Mouse (Mus musculus): ENCODE measurements at regions not wholly inside any gene's neighbourhood (a gene's known extent, or its start where the extent isn't known, plus 50 kb on each side); places are given as distances from the start of the nearest gene placed in this dataset.

DNA sequence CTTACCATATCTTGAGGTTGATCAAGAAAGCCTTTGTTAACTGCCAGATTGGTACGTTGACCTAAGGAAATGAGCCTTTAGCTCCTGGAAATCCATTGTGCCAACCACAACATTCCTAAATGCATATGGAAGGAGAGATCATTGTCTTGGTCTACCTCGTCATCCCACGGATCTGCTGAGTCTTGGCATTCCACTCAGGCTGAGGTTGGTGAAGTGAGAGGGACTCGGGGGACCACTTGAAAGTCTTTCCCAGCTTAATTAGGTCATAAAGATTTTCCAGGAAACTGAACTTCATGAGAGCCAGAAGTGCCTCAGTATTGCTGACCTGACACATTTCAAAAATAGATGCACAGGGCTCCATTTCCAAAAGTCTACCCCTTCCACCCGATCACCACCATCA is 112.5 kb upstream of the Emcn start:
- TF ChIP-seq CTCF (IDR thresholded peaks at IDR 0.05; ENCODE audit: low read depth, low read length) (no peak), TAL1 (conservative IDR thresholded peaks at IDR 0.05; ENCODE audit: low read depth, low read length) (no peak), GATA1 (IDR thresholded peaks at IDR 0.05; ENCODE audit: borderline replicate concordance, low read length) (no peak), GATA2 (IDR thresholded peaks at IDR 0.05; ENCODE audit: borderline replicate concordance, low read depth, low read length) (no peak), POLR2AphosphoS5 (IDR thresholded peaks at IDR 0.05; ENCODE audit: insufficient replicate concordance, low read depth, low read length) (no peak)

Data from G1E (cell line).